Mouse (Mus musculus) limb, embryonic 14.5 days (tissue): ENCODE data around the gene Tnik. TPM values are rescaled to one million over a fixed set of nuclear protein-coding genes. Genes with fewer than 3 reads are reported as not detected.

Experiments
- ATAC-seq: fragments of 200-750 bp; cut with Nextera tagmentation; 2 replicates; pipeline ENCODE4 v1.8.0; 2017; ENCODE audit warnings: low read depth, moderate number of reproducible peaks, moderate TSS enrichment; ENCODE audit not compliant: low FRiP score
- DNase-seq: peaks from one replicate; pipeline ENCODE4 v3.0.0-alpha.2; 2015; ENCODE audit warnings: low spot score
- H3K27ac ChIP-seq: fragments of 300-500 bp; sonication (generic); replicated peaks from 2 replicates; pipeline ENCODE4 v1.5.1; 2014; ENCODE audit warnings: low read depth, mild to moderate bottlenecking, low read length, moderate library complexity, mixed read lengths
- H3K27me3 ChIP-seq: fragments of 300-500 bp; sonication (generic); 2 replicates; pipeline ENCODE4 v1.6.1; 2014; ENCODE audit warnings: low read length, mixed read lengths; ENCODE audit not compliant: control insufficient read depth, insufficient read depth
- H3K36me3 ChIP-seq: fragments of 300-500 bp; sonication (generic); 2 replicates; pipeline ENCODE4 v1.6.1; 2014; ENCODE audit warnings: mild to moderate bottlenecking, low read length, moderate library complexity, mixed read lengths; ENCODE audit not compliant: control insufficient read depth, insufficient read depth
- H3K4me1 ChIP-seq: fragments of 300-500 bp; sonication (generic); 2 replicates; pipeline ENCODE4 v1.6.1; 2014; ENCODE audit warnings: antibody characterized with exemption, low read length, mixed read lengths; ENCODE audit not compliant: control insufficient read depth, insufficient read depth
- H3K4me2 ChIP-seq: fragments of 300-500 bp; sonication (generic); replicated peaks from 2 replicates; pipeline ENCODE4 v1.6.1; 2014; ENCODE audit warnings: low read depth, mild to moderate bottlenecking, low read length, moderate library complexity; ENCODE audit not compliant: severe bottlenecking
- H3K4me3 ChIP-seq: fragments of 300-500 bp; sonication (generic); replicated peaks from 2 replicates; pipeline ENCODE4 v1.5.1; 2014; ENCODE audit warnings: low read length
- H3K9ac ChIP-seq: fragments of 300-500 bp; sonication (generic); 2 replicates; pipeline ENCODE4 v1.6.1; 2014; ENCODE audit warnings: mild to moderate bottlenecking, low read depth, low read length, moderate library complexity; ENCODE audit not compliant: severe bottlenecking
- H3K9me3 ChIP-seq: fragments of 300-500 bp; sonication (generic); 2 replicates; pipeline ENCODE4 v1.6.1; 2016; ENCODE audit warnings: low read length; ENCODE audit not compliant: control insufficient read depth
- POLR2A ChIP-seq: fragments of 200-500 bp; IDR thresholded peaks from 2 replicates; pipeline ENCODE4 v1.8.0; 2012; ENCODE audit warnings: inconsistent platforms, mild to moderate bottlenecking, moderate library complexity, borderline replicate concordance; ENCODE audit not compliant: insufficient read depth, insufficient read length; ENCODE audit errors: extremely low read depth
- WGBS: fragments of 180-500 bp; shearing (Covaris S2); extraction: QIAGEN DNeasy Blood & Tissue Kit; methylation state at CpG from one replicate; pipeline ENCODE4 v1.1.7; 2014; 5-methylcytosine and 5-hydroxymethylcytosine counted together
- polyA plus RNA-seq, 2 experiments: library from polyadenylated mRNA; depleted of rRNA in 1 of 2; stranded (reverse) in 1 of 2; unstranded in 1 of 2; fragments of >200 nt; fragmentation: Nextera tagmentation in 1 of 2; extraction: Ambion mirVana in 1 of 2; gene quantifications; 2 replicates each; pipeline versions ENCODE4 v1.2.1 to v1.2.3; 2012 to 2014

The Tnik gene
- polyA plus RNA-seq, 2 experiments: 5.4 to 9.6 TPM

DNA sequence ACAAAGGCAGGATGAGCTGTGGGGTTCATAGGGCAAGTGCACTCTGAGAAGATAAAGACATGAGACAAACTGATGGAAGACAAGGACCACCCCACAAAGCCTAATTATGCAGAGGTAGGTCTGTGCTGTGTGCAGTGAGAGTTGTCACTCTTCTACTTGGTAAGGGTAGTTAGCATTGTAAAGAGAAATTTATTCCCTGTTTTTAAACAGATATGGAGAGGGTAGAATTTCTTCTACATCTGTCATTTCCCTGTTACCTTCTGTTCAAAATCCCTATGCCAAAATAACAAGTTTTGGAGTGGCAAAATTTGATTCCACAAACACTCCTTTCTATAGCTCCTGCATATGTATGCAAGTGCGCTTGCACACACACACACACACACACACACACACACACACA lies 71.5 kb downstream of the Tnik start:
- ATAC-seq (no peak), DNase-seq (no peak)
- Histone ChIP-seq H3K4me3 (no peak overlapping the region), H3K4me1 (no peaks in the 10 kb centered on the region), H3K9ac (no peak overlapping the region), H3K9me3 (no peaks in the 10 kb centered on the region), H3K27me3 (no peaks in the 10 kb centered on the region), H3K4me2 (no peak overlapping the region), H3K27ac (no peak overlapping the region), H3K36me3 (no peaks in the 10 kb centered on the region)
- no peak for TF ChIP-seq POLR2A
- 89% methylated on average over 1 of the region's 1 CpGs for WGBS

DNA sequence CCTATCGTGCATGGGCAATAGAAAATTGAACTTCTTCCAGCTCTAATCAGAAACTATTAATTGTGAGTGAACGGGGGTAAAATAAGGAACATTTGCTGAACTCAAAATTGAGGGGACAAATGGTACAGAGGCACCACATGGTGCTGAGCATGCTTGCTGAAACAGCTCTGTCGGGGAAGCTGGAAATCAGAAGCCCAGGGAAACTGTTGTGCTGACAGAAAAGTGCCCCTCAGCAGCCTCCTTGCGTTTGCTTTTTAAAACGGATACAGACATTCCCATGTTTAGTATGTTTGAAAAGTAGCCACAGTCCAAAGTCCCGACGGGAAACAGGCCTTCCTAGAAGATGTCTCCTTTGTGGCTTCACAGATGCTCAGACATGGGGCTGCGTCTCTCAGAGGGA lies 77.1 kb downstream of the Tnik start:
- H3K36me3 ChIP-seq: no peaks in the 10 kb centered on the region
- 53% methylated on average over 8 of the region's 8 CpGs for whole genome bisulfite sequencing

DNA sequence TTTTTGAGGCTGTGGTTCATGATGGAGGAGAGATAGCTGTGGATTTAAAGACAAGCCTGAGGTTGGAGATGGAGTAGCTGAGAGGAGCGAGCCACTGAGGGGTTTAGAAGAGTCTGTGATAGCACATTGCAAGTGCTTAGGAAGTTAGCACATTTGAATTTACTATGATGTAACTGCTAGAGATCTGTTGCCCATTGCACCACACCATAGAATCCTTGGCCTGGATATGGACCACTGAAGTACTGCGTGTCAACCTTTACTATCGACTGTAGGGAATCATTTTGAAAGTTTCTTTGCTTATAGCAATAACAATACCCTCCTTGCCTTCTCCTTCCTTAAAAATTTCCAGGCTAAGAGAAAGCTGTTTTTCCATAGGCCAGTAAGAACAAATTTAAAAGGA lies 80.2 kb downstream of the Tnik start:
- no peaks in the 10 kb centered on the region for H3K9me3 ChIP-seq
- no peak overlapping the region for H3K27ac ChIP-seq
- no peak overlapping the region for H3K9ac ChIP-seq
- H3K27me3 ChIP-seq: no peaks in the 10 kb centered on the region
- H3K4me2 ChIP-seq: no peak overlapping the region
- TF ChIP-seq POLR2A: no peak
- 86% methylated on average over 3 of the region's 3 CpGs for WGBS
- H3K4me1 ChIP-seq: no peaks in the 10 kb centered on the region
- DNase-seq (no peak), ATAC-seq (no peak)
- no peak overlapping the region for H3K4me3 ChIP-seq
- H3K36me3 ChIP-seq: no peaks in the 10 kb centered on the region

More for the DNA sequence above, 77.1 kb downstream of the Tnik start:
- no peak for ATAC-seq
- no peaks in the 10 kb centered on the region for H3K9me3 ChIP-seq
- no peak for DNase-seq
- H3K4me1 ChIP-seq: no peaks in the 10 kb centered on the region
- no peak overlapping the region for H3K9ac ChIP-seq
- H3K27ac ChIP-seq: no peak overlapping the region
- no peak for TF ChIP-seq POLR2A
- H3K4me3 ChIP-seq: no peak overlapping the region
- no peak overlapping the region for H3K4me2 ChIP-seq
- H3K27me3 ChIP-seq: no peaks in the 10 kb centered on the region

DNA sequence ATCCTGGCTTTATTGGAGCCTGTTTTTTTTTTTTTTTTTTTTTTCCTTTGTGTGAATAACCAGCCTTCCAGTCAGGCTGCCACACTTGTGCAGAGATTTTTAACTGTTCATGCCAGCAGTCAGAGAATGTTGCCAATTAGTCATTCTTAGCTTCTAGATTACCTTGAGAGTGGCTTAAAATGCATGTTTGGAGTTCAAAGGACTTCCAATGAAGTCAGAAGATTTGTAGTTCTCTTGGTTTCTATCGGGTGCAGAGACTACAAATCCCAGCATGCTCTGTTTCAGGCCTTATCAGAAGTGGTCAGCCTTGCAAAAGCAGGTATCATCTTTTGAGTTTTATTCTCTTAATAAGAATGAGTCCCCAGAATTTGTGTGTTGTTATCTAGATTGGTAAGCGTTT lies 80.6 kb downstream of the Tnik start:
- ATAC-seq: no peak
- H3K4me3 ChIP-seq: no peak overlapping the region

DNA sequence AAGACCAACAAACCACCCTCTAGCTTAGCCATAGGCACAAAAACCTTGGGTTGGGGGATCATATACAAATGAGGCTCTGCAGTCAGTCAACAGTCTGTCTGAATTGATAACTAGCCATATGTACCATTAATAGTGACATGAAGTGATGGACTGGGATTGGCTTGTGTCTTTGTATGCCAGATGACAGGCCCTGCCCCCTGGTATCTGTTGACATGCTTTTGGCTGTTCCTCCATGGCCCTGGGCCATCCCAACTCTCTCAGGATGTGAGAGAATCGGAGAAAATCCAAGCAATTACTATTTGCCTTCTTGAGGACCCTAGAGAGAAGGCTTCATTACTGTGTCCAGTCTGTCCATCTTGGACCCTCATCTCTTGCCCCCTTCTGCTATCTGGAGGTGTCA lies 82.4 kb downstream of the Tnik start:
- Histone ChIP-seq H3K9ac (no peak overlapping the region), H3K27ac (no peak overlapping the region), H3K4me2 (no peak overlapping the region), H3K4me3 (no peak overlapping the region), H3K9me3 (no peaks in the 10 kb centered on the region), H3K36me3 (no peaks in the 10 kb centered on the region), H3K4me1 (no peaks in the 10 kb centered on the region), H3K27me3 (no peaks in the 10 kb centered on the region)
- DNase-seq: no peak
- no peak for TF ChIP-seq POLR2A
- WGBS: 70% methylated on average over 1 of the region's 1 CpGs
- ATAC-seq: no peak

More for the DNA sequence above, 80.6 kb downstream of the Tnik start:
- TF ChIP-seq POLR2A: no peak
- no peak overlapping the region for H3K4me2 ChIP-seq
- no peak overlapping the region for H3K27ac ChIP-seq
- H3K9me3 ChIP-seq: no peaks in the 10 kb centered on the region
- H3K27me3 ChIP-seq: no peaks in the 10 kb centered on the region
- no peak for DNase-seq
- H3K4me1 ChIP-seq: no peaks in the 10 kb centered on the region
- no peaks in the 10 kb centered on the region for H3K36me3 ChIP-seq
- no peak overlapping the region for H3K9ac ChIP-seq
- 81% methylated on average over 2 of the region's 2 CpGs for WGBS

DNA sequence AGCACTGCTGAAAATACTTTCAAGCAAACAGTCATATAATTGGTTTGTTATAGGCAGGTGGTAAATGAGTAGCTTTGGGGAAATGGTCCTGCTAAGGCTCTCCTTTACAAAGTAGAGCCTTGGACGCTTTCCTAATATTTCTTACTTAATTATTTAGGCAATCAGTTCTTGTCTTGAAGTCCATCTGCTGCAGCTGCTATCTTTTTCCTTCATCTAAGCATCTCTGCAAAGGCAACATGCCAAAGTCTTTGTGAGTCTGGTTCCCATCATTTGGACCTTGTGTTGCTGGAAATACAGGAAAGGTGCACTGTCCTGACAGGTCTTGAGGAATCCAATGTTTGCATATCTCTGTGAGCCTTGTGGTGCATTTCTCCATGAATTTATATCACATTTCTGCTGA lies 82.9 kb downstream of the Tnik start:
- ATAC-seq (no peak), DNase-seq (no peak)
- H3K9me3 ChIP-seq: no peaks in the 10 kb centered on the region
- no peaks in the 10 kb centered on the region for H3K27me3 ChIP-seq
- no peak overlapping the region for H3K4me2 ChIP-seq
- no peak for TF ChIP-seq POLR2A
- H3K27ac ChIP-seq: no peak overlapping the region
- no peaks in the 10 kb centered on the region for H3K36me3 ChIP-seq
- H3K4me1 ChIP-seq: no peaks in the 10 kb centered on the region
- no peak overlapping the region for H3K4me3 ChIP-seq
- H3K9ac ChIP-seq: no peak overlapping the region
- WGBS: 65% methylated on average over 1 of the region's 1 CpGs
